Mouse (Mus musculus): ENCODE results near the gene Limd2.
"Not testable (repeated sequence)": the region's sequence is repeated elsewhere in the genome, so short reads cannot be mapped to it uniquely, and the experiment has no call there.

Limd2 gene

GRCm38 (mm10) chr11:106160841-106161721 is at the start of gene Limd2, which contains the start of gene Gm10840:
Gene Limd2, minus strand, starts transcription at chr11:106160860.
Gene Gm10840, plus strand, starts transcription at chr11:106160850.
- peak; percentile 74 to 77 for DNase-seq (ENCODE audit: low spot score in 2 of 2)

- no peak for DNase-seq (ENCODE audit: low spot score in 2 of 2)
Measured at GRCm38 (mm10) chr11:106202123-106202465, 41.4 kb upstream of the Limd2 start, which contains the start of gene Strada. Gene Strada, minus strand, starts transcription at chr11:106202168.

GRCm38 (mm10) chr11:106201337-106202122 is 40.9 kb upstream of the Limd2 start:
- no peak for DNase-seq (ENCODE audit: low spot score in 2 of 2)

- DNase-seq (ENCODE audit: low spot score in 2 of 2), result no peak
Measured at GRCm38 (mm10) chr11:106200756-106201155, 40.1 kb upstream of the Limd2 start.

GRCm38 (mm10) chr11:106199997-106200396 is 39.3 kb upstream of the Limd2 start:
- DNase-seq (ENCODE audit: low spot score in 2 of 2), result not testable (repeated sequence)

GRCm38 (mm10) chr11:106198277-106198676 is 37.6 kb upstream of the Limd2 start:
- DNase-seq (ENCODE audit: low spot score in 2 of 2), result no peak

GRCm38 (mm10) chr11:106195341-106195740 is 34.7 kb upstream of the Limd2 start:
- no peak for DNase-seq (ENCODE audit: low spot score in 2 of 2)

- no peak for DNase-seq (ENCODE audit: low spot score in 2 of 2)
Measured at GRCm38 (mm10) chr11:106194891-106195290, 34.2 kb upstream of the Limd2 start.

GRCm38 (mm10) chr11:106194155-106194541 is 33.5 kb upstream of the Limd2 start:
- DNase-seq (ENCODE audit: low spot score in 2 of 2), result no peak

- DNase-seq (ENCODE audit: low spot score in 2 of 2), result peak; percentile 85 to 90
Measured at GRCm38 (mm10) chr11:106193371-106194154, 32.9 kb upstream of the Limd2 start.

- no peak for DNase-seq (ENCODE audit: low spot score in 2 of 2)
Measured at GRCm38 (mm10) chr11:106192657-106193370, 32.2 kb upstream of the Limd2 start.

GRCm38 (mm10) chr11:106192241-106192640 is 31.6 kb upstream of the Limd2 start:
- DNase-seq (ENCODE audit: low spot score in 2 of 2), result no peak

GRCm38 (mm10) chr11:106191716-106192115 is 31.1 kb upstream of the Limd2 start:
- DNase-seq (ENCODE audit: low spot score in 2 of 2), result no peak

- no peak for DNase-seq (ENCODE audit: low spot score in 2 of 2)
Measured at GRCm38 (mm10) chr11:106187326-106187725, 26.7 kb upstream of the Limd2 start.

GRCm38 (mm10) chr11:106180449-106180801 is 19.8 kb upstream of the Limd2 start:
- no peak for DNase-seq (ENCODE audit: low spot score in 2 of 2)

GRCm38 (mm10) chr11:106179711-106180448 is 19.2 kb upstream of the Limd2 start:
- no peak for DNase-seq (ENCODE audit: low spot score in 2 of 2)

- no peak for DNase-seq (ENCODE audit: low spot score in 2 of 2)
Measured at GRCm38 (mm10) chr11:106178036-106178782, 17.5 kb upstream of the Limd2 start.

GRCm38 (mm10) chr11:106176372-106176771 is 15.7 kb upstream of the Limd2 start:
- DNase-seq (ENCODE audit: low spot score in 2 of 2), result no peak

GRCm38 (mm10) chr11:106175081-106175480 is 14.4 kb upstream of the Limd2 start:
- DNase-seq (ENCODE audit: low spot score in 2 of 2), result no peak

GRCm38 (mm10) chr11:106174372-106174771 is 13.7 kb upstream of the Limd2 start:
- DNase-seq (ENCODE audit: low spot score in 2 of 2), result no peak

Data from frontal cortex, postnatal 25 days (tissue).